Mouse (Mus musculus) right cerebral cortex, postnatal 4 days (tissue): Measurements from ENCODE around the gene Gm49601.

ENCODE experiments used
- DNase-seq: peaks from one replicate; pipeline ENCODE4 v3.0.0-alpha.2; 2022

Gene Gm49601

GRCm38 (mm10) chr16:18626376-18626878, at the start of gene Gm49601:
TSS of gene Gm49601 (minus strand) at chr16:18626427.
- DNase-seq, result peak; percentile 75

GRCm38 (mm10) chr16:18673005-18673404, 46.8 kb upstream of the Gm49601 start:
- DNase-seq, result no peak

- no peak for DNase-seq
Measured at GRCm38 (mm10) chr16:18672027-18672426, 45.8 kb upstream of the Gm49601 start.

GRCm38 (mm10) chr16:18669914-18670313, 43.7 kb upstream of the Gm49601 start:
- DNase-seq, result no peak

- DNase-seq, result no peak
Measured at GRCm38 (mm10) chr16:18658597-18658996, 32.4 kb upstream of the Gm49601 start.

GRCm38 (mm10) chr16:18655372-18656098, 29.3 kb upstream of the Gm49601 start:
- no peak for DNase-seq

GRCm38 (mm10) chr16:18653290-18654160, 27.3 kb upstream of the Gm49601 start:
- DNase-seq, result no peak

- DNase-seq, result no peak
Measured at GRCm38 (mm10) chr16:18649126-18649525, 22.9 kb upstream of the Gm49601 start.

- DNase-seq, result no peak
Measured at GRCm38 (mm10) chr16:18645329-18645728, 19.1 kb upstream of the Gm49601 start.

- DNase-seq, result no peak
Measured at GRCm38 (mm10) chr16:18644485-18644884, 18.3 kb upstream of the Gm49601 start.

- no peak for DNase-seq
Measured at GRCm38 (mm10) chr16:18643406-18643998, 17.3 kb upstream of the Gm49601 start.

GRCm38 (mm10) chr16:18642897-18643296, 16.7 kb upstream of the Gm49601 start:
- DNase-seq, result no peak

- DNase-seq, result no peak
Measured at GRCm38 (mm10) chr16:18642291-18642690, 16.1 kb upstream of the Gm49601 start.

GRCm38 (mm10) chr16:18639382-18639929, 13.2 kb upstream of the Gm49601 start:
- DNase-seq, result no peak

GRCm38 (mm10) chr16:18638396-18638795, 12.2 kb upstream of the Gm49601 start:
- DNase-seq, result no peak

GRCm38 (mm10) chr16:18636804-18637203, 10.6 kb upstream of the Gm49601 start:
- no peak for DNase-seq

GRCm38 (mm10) chr16:18636401-18636800, 10.2 kb upstream of the Gm49601 start:
- no peak for DNase-seq

GRCm38 (mm10) chr16:18633333-18633732, 7.1 kb upstream of the Gm49601 start:
- no peak for DNase-seq

- no peak for DNase-seq
Measured at GRCm38 (mm10) chr16:18632816-18633215, 6.6 kb upstream of the Gm49601 start.

GRCm38 (mm10) chr16:18632059-18632458, 5.8 kb upstream of the Gm49601 start:
- DNase-seq, result peak; percentile 35

GRCm38 (mm10) chr16:18631141-18631540, 4.9 kb upstream of the Gm49601 start:
- no peak for DNase-seq

GRCm38 (mm10) chr16:18630291-18630690, 4.1 kb upstream of the Gm49601 start:
- no peak for DNase-seq
